Mouse (Mus musculus): ENCODE results near the gene Tmem139.

DNA sequence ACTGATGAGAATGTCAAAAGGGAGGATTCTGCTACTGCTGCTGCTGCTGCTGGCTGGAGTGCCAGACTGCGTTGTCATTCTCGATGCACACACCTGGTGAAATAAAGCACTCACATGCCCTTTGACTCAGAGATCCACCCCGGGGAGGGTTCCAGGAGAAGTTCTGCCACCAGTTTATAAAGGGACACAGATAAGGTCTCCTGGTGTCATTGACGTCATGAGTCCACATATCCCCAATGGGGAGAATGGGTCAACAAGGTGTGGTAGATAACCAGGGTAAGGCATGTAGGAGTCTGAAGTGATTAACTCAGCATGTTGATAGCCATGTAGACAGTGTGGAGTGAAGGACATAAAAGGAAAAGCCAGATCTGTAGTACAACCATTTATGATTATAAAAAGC is 32.2 kb upstream of the Tmem139 start:
- no peak for TF ChIP-seq CTCF (IDR thresholded peaks at IDR 0.05; ENCODE audit: low read depth, low read length)
- TF ChIP-seq GATA1 (IDR thresholded peaks at IDR 0.05; ENCODE audit: borderline replicate concordance, low read length) = no peak
